Mouse (Mus musculus) gastrocnemius, adult 18-20 months (tissue): ENCODE measurements around the gene Gm15557. TPM values are rescaled to one million over a fixed set of nuclear protein-coding genes. Genes with fewer than 3 reads are reported as not detected.
"Not testable (repeated sequence)": the region's sequence is repeated elsewhere in the genome, so short reads cannot be mapped to it uniquely, and the experiment has no call there.

Source experiments
- DNase-seq: peaks from one replicate; pipeline ENCODE4 v3.0.0; 2021; ENCODE audit warnings: low spot score
- long read RNA-seq, 2 experiments: library from polyadenylated mRNA; stranded (forward); transcript quantifications; one replicate each; pipeline ENCODE4 v2.0.0; 2021
- total RNA-seq, 2 experiments: library from RNA; stranded (reverse); gene quantifications; 2 replicates each; pipeline ENCODE4 v1.2.3; 2021

The Gm15557 gene
- total RNA-seq, result not detected
- long read RNA-seq, experiment 1, result 0 reads
- long read RNA-seq, experiment 2, result 0 reads

- DNase-seq, result no peak
Observed at GRCm38 (mm10) chr2:155940681-155941080, at the start of gene Gm15557. Gm15557 (plus strand) TSS chr2:155940728.

GRCm38 (mm10) chr2:155894307-155895045 is 46.1 kb upstream of the Gm15557 start:
- DNase-seq, result no peak

- no peak for DNase-seq
Observed at GRCm38 (mm10) chr2:155895046-155895735, 45.3 kb upstream of the Gm15557 start.

GRCm38 (mm10) chr2:155902989-155903631 is 37.4 kb upstream of the Gm15557 start:
- DNase-seq, result peak; percentile 41

- DNase-seq, result no peak
Observed at GRCm38 (mm10) chr2:155903632-155904008, 36.9 kb upstream of the Gm15557 start.

GRCm38 (mm10) chr2:155914684-155915083 is 25.8 kb upstream of the Gm15557 start:
- DNase-seq, result no peak

- DNase-seq, result no peak
Observed at GRCm38 (mm10) chr2:155923143-155923542, 17.4 kb upstream of the Gm15557 start.

GRCm38 (mm10) chr2:155925213-155925612 is 15.3 kb upstream of the Gm15557 start:
- not testable (repeated sequence) for DNase-seq

- no peak for DNase-seq
Observed at GRCm38 (mm10) chr2:155928711-155929345, 11.7 kb upstream of the Gm15557 start.

GRCm38 (mm10) chr2:155929531-155930442 is 10.7 kb upstream of the Gm15557 start, which contains the start of gene Uqcc1:
Uqcc1 (minus strand) TSS chr2:155930310.
- peak; percentile 95 for DNase-seq

GRCm38 (mm10) chr2:155939897-155940529 is 515 bp upstream of the Gm15557 start:
- no peak for DNase-seq

GRCm38 (mm10) chr2:155941697-155942442 is 1.3 kb downstream of the Gm15557 start:
- peak; percentile 31 for DNase-seq

- no peak for DNase-seq
Observed at GRCm38 (mm10) chr2:155943463-155943862, 2.9 kb downstream of the Gm15557 start.

- DNase-seq, result no peak
Observed at GRCm38 (mm10) chr2:155944685-155945084, 4.2 kb downstream of the Gm15557 start.

GRCm38 (mm10) chr2:155945124-155945523 is 4.6 kb downstream of the Gm15557 start, which contains the start of gene Gdf5:
Gdf5 (minus strand) TSS chr2:155945367.
- no peak for DNase-seq

- DNase-seq, result no peak
Observed at GRCm38 (mm10) chr2:155945580-155945979, 5.1 kb downstream of the Gm15557 start.

- peak; percentile 72 for DNase-seq
Observed at GRCm38 (mm10) chr2:155946069-155946468, 5.5 kb downstream of the Gm15557 start.

- DNase-seq, result no peak
Observed at GRCm38 (mm10) chr2:155946499-155946898, 6.0 kb downstream of the Gm15557 start.

GRCm38 (mm10) chr2:155947390-155948002 is 7.0 kb downstream of the Gm15557 start:
- DNase-seq, result no peak
